Mouse (Mus musculus): Measurements from ENCODE around the gene Praf2.
A peak's percentile ranks its signal among the peaks of the same experiment; 100 is the strongest.
"Not testable (repeated sequence)": the region's sequence is repeated elsewhere in the genome, so short reads cannot be mapped to it uniquely, and the experiment has no call there.

Gene Praf2

GRCm38 (mm10) chrX:7740082-7740819 lies 12.0 kb downstream of the Praf2 start:
- no peak for DNase-seq

- DNase-seq: peak; percentile 53
These were observed 12.9 kb downstream of the Praf2 start for GRCm38 (mm10) chrX:7741103-7741502.

DNA sequence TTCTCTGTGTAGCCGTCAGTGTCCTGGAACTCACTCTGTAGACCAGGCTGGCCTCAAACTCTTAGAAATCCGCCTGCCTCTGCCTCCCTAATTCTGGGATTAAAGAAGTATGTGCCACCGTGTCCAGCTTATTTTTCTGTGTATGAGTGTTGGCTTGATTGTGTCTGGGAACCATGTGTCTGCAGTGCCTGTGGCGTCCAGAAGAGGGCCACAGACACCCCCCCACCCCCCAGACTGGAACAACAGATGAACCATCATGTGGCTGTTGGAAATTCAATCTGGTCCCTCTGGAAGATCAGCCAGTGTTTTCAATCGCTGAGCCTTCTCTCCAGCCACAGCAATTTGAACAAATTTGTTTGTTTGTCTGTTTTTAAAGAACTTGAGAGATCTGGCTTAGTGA lies 15.2 kb downstream of the Praf2 start:
- DNase-seq: no peak

DNA sequence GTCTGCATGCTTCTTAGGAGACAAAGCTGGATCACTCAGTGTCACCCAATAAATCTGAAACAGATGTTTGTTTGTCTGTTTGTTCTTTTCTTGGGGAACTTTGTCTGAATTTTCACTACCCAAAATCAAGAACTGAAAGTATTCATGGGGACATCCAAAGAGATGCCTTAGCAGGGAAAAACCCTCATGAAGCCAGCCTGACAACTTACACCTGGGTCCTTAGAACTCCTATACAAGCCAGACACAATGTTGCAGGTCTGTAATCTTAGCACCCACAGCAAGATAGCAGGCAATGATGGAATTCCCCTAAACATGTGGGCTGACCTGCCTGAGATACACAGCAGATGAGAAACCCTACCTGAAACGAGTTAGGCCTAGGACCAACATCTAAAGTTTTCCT lies 16.7 kb downstream of the Praf2 start:
- no peak for DNase-seq

DNA sequence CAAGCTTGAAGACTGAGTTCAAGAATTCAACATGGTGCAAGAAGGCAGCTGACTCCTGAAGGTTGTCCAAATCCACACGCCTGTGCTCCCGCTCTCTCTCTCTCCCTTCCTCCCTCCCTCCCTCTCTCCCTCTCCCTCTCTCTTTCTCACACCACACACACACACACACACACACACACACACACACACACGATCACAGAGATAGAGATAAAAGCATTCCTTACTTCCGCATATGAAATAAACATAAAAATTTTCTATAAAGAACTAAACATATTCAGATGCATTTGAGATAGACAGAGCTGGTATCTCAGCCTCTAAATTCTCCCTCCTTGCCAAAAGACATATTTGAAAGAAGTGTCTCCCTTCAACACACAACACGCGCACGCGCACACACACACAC lies 17.2 kb downstream of the Praf2 start:
- DNase-seq: no peak

DNA sequence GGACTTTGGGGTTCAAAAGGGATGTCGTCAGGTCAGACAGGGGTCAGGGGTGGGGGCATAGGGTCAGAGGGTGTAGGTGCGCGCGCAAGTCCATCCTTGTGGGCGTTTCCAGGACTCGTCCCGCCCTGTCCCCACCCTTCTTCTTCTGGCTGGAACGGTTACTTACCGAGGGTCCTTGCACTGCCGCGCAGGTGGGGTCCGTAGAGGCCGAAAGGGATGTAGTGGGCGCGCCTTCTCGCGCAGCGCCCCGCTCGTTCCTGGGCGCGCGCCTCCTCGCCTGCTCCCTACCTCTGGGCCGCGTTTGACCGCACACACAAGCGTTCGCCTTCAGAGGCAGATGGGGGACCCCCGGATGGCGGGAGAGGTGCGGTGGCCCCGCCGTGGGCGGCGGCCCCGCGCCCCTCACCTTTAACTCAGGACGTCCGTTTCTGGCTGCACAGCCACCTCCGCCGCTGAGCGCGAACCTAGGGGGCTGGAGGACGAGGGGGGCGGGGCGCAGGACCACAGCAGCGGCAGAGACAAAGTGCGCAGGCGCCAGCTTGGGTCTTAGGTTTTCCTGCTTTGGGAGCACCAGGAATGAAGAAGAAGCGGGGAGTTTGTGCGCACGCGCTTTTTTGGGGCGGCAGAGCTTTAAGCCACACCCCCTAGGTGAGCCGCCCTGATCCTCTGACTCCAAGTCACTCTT lies 22.3 kb downstream of the Praf2 start, which contains the start of gene Ccdc120:
Gene Ccdc120, minus strand, starts transcription at position 474 of the 685 bp plus-strand sequence.
- peak; percentile 76 for DNase-seq

DNA sequence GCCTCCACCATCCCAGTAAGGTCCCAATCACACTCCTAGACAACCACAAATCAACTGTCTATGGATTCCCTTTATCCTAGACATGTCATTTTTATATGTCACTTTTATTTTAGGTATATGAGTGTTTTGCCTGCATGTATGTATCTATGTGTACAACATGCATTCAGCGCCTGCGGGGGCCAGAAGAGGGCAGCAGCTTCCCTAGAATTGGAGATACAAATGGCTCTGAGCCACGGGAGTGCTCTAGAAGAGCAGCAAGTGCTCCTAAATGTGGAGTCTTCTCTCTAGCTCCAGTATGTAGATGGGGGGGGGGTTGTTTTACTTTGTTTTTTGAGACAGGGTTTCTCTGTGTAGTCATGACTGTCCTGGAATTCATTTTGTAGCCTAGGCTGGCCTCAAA lies 25.4 kb downstream of the Praf2 start:
- not testable (repeated sequence) for DNase-seq

- DNase-seq: peak; percentile 86
These were observed 34.1 kb downstream of the Praf2 start, which contains the start of gene Tfe3 for GRCm38 (mm10) chrX:7762137-7762920. Gene Tfe3, plus strand, starts transcription at chrX:7762560.

- DNase-seq: no peak
These were observed 34.6 kb downstream of the Praf2 start for GRCm38 (mm10) chrX:7762921-7763197.

GRCm38 (mm10) chrX:7763631-7764393 lies 35.6 kb downstream of the Praf2 start:
- DNase-seq: no peak

DNA sequence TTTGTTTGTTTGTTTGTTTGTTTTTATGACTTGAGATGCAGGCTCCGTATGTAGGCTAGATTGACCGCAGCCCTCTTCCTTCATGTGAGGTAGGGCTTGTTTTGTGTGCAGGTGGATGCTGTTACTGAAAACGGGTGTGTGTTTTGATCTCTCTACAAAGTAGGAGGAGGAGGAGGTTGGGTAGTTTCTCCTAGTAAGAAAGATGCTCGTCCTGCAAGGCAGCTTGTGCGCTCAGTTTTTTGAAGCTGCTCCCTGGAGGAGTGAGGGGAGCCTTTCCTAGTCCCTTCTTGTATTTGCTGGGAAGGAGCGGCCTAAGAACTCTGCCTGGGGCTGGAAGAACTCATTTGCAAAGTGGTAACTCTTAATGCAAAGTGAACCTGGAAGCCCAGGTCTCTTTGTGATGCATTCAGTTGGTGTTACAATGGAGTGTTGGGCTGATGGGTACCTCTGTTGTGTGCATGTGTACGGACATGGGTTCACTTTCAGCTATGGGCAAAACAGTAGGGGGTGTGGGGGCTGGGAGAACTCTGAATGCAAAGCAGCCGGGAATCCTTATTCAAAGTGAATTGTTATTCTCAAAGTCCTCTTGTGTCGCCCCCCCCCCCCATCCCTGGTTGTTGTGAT lies 36.5 kb downstream of the Praf2 start:
- no peak for DNase-seq

DNA sequence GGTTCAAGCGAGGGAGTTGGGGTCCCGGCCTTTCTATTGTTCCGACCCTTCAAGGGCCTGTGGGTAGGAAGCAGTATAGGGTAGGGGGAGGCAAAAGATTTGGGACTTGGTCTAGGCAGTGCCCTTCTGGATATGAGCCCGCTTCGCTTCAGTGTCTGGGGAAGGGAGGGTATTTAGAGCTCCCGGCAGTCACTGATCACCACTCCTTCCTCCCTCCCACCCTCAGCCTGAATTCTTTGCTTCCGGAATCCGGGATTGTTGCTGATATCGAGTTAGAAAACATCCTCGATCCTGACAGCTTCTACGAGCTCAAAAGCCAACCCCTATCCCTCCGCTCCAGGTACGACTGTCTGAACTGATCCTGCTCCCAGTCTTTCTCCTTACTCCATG lies 37.0 kb downstream of the Praf2 start:
- no peak for DNase-seq

- DNase-seq: no peak
These were observed 37.5 kb downstream of the Praf2 start for GRCm38 (mm10) chrX:7765764-7766163.

DNA sequence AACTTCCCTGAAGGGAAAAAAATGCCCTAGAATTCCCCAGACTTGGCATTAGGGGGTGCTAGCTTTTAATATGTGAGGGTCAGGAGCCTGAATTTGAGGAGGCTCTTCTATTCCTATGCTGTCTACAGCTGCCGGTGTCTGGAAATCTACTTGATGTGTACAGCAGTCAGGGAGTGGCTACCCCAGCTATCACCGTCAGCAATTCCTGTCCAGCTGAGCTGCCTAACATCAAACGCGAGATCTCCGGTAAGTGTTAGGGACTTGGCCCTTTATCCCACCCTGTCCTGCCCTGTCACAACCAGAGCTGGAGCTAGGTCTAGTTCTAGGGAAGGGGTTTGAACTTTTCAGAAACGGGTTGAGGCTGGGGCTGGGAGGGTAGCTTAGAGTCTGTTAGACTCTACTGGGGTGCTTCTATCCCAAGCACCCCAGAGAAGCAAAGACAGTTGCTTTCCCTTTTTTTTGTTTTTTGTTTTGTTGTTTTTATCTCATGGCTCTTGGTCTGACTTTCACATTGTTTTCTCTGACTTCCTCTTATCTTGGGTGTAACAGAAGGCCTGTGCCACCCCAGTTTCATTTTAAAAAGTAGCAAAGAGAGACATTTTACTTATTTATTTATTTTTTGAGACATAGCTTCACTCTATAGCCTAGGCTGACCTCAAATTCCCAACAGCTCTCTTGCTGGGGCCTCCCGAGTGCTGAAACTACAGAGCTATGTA lies 41.2 kb downstream of the Praf2 start:
- no peak for DNase-seq

GRCm38 (mm10) chrX:7772766-7773165 lies 44.5 kb downstream of the Praf2 start:
- DNase-seq: no peak

GRCm38 (mm10) chrX:7775501-7776205 lies 47.4 kb downstream of the Praf2 start:
- DNase-seq: no peak

GRCm38 (mm10) chrX:7776329-7777082 lies 48.3 kb downstream of the Praf2 start:
- DNase-seq: peak; percentile 58

- DNase-seq: no peak
These were observed 50.4 kb downstream of the Praf2 start for GRCm38 (mm10) chrX:7778450-7779244.

GRCm38 (mm10) chrX:7779294-7779693 lies 51.1 kb downstream of the Praf2 start:
- no peak for DNase-seq
